Mouse (Mus musculus): ENCODE data around the gene Mrgprd. TPM values are rescaled to one million over a fixed set of nuclear protein-coding genes. Genes with fewer than 3 reads are reported as not detected.

Gene Mrgprd
- not detected in 2 replicates for polyA plus RNA-seq (2012; rRNA removed)

DNA sequence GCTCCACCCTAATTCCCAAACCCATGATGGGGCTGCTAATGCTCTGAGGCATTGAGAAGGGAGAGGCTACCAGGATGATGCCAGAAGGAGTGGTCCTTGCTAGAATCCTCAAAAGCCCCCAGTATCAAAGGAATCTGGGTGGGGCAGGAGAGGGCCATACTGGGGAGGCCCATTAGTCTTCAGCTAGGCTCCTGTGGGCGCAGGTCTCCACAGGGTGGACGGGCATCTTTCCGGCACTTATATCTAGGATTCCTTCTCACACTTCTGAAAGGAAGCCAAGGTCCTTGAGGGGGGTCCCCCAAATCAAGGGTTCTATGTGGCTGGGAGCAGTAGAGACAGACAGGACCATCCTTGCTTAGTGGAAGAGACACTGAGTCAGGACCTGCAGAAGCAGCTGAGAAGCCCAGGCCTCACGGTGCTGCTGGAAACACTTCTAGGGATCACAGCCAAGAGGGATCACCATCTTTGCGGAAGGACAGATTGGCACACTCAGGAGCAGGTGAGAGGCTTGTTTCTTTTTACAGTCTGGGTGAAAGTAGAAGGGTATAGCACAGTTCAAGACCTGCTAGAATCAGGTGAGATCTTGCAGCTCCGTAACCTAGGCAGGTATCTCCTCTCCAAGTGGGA, at the start of gene Mrgprd:
TSS of gene Mrgprd (plus strand) at position 51 of the 627 bp plus-strand sequence.
- DNase-seq (ENCODE audit: low read depth): no peak

GRCm38 (mm10) chr7:145266011-145266410, 48.6 kb upstream of the Mrgprd start:
- no peak for DNase-seq (ENCODE audit: low read depth)

- DNase-seq (ENCODE audit: low read depth): no peak
Measured at GRCm38 (mm10) chr7:145268890-145269289, 45.7 kb upstream of the Mrgprd start.

DNA sequence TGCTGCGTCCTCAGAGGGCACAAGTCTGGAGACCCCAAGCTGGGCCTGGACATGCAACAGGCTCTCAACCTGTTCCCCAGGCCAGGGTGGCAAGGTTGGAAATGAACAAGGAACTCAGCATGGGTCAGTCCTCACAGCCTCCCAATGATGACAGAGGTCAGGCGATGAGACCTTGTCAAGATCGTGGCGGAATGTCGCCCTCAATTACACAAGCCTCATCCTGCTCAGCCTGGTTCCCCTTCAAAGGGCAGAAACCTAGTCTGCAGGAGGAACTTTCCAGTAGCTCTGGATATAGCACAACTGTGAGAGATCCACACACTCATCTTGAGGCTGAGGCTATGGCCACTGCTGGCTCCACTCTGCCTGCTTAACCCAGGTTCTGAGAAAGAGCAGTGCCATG, 43.7 kb upstream of the Mrgprd start:
- no peak for DNase-seq (ENCODE audit: low read depth)

GRCm38 (mm10) chr7:145275488-145275887, 39.1 kb upstream of the Mrgprd start:
- no peak for DNase-seq (ENCODE audit: low read depth)

GRCm38 (mm10) chr7:145281396-145281795, 33.2 kb upstream of the Mrgprd start:
- DNase-seq (ENCODE audit: low read depth): no peak

GRCm38 (mm10) chr7:145283041-145283440, 31.6 kb upstream of the Mrgprd start:
- no peak for DNase-seq (ENCODE audit: low read depth)

DNA sequence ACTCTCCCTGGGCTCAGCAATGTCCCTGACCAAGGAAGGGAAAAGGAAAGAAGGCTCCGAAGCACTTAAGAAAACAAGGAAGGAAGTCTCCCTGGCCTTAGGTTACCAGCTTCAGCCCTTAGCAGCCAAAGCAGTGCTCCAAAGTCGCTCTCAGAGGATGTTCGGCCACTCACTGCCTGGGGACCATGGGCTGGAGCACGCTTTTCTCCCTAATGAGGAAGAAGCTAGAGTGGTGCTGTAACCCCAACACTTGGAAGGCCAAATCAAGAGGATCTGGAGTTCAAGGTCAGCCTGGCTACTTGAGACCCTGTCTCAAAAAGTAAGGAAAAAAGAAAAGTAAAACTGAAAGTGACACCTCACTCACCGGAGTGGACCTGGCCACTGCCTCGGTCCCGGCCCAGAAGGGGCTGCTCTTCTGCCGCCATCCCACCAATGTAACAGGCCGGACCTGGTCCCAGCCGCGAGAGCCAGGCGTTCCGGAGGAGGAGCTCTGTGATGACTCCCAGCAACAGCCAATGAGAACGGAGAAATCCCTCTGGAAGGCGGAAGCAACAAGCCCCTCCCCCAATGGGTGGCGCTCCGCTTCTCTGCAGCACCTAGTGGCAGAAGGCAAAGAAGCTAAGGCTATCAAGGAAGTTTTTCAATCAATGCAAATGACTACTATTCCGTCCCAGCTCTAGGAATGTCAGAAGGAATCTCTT, 31.0 kb upstream of the Mrgprd start, which contains the start of gene Tpcn2:
TSS of gene Tpcn2 (minus strand) at position 525 of the 701 bp plus-strand sequence.
- peak; percentile 52 for DNase-seq (ENCODE audit: low read depth)

GRCm38 (mm10) chr7:145284293-145284692, 30.3 kb upstream of the Mrgprd start:
- no peak for DNase-seq (ENCODE audit: low read depth)

DNA sequence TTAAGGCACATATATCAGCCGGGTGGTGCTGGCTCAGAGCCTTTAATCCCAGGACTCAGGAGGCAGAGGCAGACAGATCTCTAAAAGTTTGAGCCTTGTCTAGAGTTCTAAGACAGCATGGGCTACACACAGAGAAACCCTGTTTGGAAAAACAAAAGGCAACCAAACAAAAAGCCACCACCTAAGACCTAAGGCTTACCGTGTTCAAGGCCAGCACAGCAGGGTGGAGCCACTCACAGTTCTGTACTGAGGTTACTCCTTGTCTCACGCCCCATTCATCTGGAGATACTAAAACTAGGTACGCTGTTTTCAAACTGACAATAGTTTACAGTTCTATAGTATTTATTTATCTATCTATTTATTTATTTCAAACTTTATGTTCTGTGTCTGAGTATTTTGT, 29.2 kb upstream of the Mrgprd start:
- DNase-seq (ENCODE audit: low read depth): no peak

DNA sequence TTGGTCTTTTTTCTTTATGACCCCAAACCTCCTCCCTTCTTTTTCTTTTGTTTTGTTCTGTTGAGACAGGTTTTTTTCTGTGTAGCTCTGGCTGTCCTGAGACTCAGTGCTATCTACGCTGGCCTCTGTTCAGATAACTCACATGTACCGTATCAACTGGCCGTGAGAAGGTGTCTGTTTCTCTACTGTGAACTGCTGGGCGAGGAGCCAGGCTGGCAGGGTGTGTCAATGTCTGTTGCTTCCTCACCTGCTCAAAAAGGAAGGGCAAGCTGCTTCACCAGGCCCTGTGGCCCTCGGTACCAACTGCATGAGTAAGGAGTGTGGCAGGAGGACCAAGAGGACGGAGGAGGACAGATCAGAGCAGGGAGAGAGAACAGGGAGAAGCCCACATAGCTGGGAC, 27.2 kb upstream of the Mrgprd start:
- DNase-seq (ENCODE audit: low read depth): no peak

DNA sequence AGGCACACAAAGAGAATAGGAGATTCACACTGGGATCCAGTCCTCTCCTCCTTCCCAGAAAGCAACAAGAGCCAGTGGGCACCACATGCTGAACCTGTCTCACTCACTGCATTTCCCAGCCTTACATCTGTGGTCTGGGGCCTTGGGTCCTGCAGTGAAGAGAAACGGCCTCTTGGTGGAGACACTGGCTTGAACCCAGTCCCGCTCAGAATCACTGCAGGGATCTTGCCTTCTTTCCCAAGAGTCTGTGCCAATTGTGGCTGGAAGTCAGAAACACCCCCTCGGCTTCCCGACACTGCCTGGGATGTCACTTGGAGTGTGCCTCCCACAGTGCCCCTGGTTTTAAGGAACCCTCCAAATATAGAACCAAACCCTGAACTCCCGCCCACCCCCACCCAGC, 25.3 kb upstream of the Mrgprd start:
- no peak for DNase-seq (ENCODE audit: low read depth)

DNA sequence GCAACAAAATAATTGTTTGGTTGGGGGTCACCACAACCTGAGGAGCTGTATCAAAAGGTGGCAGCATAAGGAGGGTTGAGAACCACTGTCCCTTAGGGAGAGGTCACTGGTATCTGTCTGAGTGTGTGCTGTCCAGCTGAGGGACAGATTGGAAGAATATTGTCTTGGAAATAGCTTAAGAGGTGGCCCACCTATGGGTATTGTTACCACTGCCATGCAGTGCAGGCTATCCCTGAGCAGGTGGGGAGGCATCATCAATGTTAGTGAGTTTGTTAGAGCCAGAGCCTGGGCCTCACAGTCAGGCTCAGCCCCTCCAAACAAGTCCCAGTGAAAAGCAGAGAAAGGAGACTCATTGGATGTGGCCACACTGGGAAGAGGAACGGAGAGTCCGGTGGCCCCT, 22.8 kb upstream of the Mrgprd start:
- DNase-seq (ENCODE audit: low read depth): no peak

DNA sequence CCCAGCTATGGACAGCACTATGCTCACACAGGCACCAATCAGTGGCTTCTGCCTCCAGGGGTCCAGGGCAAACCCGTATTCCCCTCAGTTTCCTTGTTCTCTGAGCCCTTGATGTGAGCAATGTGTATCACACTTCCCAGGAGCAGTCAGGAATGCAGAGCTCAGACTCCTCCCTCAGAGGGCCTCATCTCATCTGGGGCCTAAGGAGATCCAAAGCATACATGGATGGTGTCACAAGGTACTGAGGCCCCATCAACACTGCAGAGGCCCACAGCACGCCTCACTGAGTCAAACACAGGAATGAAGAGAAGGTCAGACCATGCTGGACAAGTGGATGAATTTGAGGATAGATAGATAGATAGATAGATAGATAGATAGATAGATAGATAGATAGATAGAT, 21.9 kb upstream of the Mrgprd start:
- DNase-seq (ENCODE audit: low read depth): no peak

DNA sequence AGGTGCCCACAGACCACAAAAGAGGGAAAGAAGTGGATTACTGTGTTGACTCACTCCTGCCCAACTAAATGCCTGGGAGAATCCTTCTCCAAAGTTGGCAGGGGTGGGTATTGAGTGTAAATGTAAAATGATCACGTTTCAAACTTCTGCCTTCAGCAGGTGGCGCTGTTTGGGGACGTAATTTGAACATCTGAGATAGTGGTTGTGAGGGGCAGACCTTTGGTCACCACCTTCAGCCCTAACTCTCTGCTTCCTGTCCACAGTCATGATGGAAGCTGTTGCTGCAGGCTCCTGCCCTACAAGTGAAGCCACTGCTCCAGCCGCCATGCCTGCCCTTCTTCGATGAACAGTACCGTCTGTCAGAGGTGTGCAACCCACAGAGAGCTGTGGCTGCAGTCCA, 20.8 kb upstream of the Mrgprd start:
- DNase-seq (ENCODE audit: low read depth): no peak

DNA sequence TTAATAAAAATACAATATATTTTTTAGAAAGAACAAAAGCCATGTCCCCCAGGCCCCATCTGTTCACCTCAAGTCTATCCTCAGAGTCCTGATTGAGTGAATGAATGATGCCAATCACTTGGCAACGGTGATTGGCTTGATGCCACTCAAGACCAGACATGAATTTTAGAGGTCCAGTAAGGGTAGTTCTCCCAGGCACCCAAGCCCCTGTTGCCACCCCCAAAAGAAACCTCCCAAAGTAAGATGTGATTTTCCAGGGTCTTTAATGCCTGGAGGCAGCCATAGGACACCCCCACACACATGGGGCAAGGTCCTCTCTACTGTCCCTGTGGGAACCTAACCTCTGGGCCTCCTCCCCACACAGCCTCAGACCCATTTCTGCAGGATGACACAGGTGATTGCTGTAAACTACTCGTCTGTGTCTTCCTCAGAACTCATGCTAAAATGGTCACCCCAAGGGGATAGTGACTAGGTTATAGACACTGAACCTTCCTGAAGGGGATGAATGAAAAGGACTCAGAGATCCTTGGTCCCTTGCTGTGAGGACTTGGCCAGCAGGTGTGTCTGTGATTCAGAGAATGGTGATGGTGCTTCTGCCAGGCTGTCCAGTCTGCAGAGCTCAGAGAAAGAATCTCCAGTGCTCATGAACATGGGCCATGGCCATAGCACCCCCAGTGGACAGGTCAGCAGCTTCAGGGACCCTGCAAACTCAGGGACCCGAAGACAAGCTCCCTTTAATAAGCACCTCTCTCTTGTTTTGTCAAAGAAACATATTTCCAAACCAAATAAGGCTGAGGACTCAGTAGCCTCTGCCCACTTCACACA, 15.8 kb upstream of the Mrgprd start:
- DNase-seq (ENCODE audit: low read depth): no peak

GRCm38 (mm10) chr7:145299562-145300320, 14.9 kb upstream of the Mrgprd start:
- no peak for DNase-seq (ENCODE audit: low read depth)

DNA sequence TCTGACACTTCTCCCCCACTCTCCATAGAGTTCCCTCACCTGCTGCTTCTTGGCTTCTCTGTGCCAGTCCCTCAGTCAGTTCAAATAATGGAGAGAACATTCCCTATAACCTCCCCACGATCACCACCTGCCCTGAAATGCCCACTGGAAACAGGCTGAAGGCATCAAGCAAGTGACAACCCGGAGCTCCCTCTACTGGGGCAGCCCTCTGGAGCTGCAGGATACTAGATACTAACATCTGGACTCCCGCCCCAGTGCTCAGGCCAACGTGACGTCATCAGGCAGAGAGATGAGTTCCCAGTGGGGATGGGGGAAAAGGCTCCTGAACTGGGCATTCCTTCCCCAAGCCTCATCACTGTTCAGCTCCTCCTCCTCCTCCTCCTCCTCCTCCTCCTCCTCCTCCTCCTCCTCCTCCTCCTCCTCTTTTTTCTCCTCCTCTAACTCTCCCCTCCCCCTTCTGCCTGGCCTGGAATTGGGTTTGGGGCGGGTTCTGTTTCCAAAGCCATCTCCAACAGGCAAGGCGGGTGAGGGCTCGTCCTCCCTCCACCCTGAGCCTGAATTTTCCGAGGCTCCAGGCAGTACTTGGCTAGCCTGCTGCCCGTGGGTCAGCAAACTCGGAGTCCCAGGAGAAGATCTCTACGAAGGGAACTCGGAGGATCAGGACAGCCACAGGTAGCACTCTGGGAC, 14.2 kb upstream of the Mrgprd start, which contains the start of gene Mrgprf:
TSS of gene Mrgprf (plus strand) at position 508 of the 687 bp plus-strand sequence.
- DNase-seq (ENCODE audit: low read depth): no peak

GRCm38 (mm10) chr7:145301008-145301340, 13.7 kb upstream of the Mrgprd start:
- no peak for DNase-seq (ENCODE audit: low read depth)

DNA sequence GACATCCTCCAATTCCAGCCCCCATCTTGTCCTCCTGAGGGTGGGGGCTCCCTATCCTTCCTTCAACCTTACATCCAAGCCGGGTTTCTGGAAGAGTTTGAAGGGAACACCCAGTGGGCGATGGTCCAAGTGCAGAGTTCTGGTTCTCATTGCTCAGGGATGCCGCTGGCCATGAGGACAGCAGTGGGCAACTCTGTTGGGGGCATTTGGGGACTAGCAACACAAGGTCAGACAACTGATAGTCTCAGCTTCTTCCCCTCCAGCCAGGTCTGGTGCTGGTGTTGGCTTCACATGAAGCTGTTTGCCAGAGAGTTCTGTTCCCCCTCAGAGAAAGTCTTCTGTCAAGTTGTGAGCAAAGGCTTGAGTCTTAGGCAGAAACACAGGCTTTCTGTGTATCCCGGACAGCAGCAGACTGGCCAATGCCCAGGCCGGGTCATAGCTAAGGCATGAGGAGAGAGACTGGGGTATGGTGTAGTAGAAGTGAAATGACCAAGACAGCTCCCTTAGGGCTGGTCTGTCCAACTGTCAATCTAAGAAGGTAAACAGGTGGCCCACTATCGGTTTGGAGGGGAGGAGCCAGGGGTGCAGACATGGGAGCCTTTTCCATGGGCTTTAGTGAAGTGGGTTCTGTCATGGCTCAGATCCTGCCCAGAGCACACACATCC, 13.2 kb upstream of the Mrgprd start:
- no peak for DNase-seq (ENCODE audit: low read depth)
